Mouse (Mus musculus) cerebellum, postnatal 10 days (tissue): ENCODE data around the gene Gnai3.

Experiments used
- DNase-seq, 2 experiments: peaks; one replicate each; pipeline ENCODE4 v3.0.0; 2021; ENCODE audit warnings: mixed read lengths in 2 of 2

Gene Gnai3

DNA sequence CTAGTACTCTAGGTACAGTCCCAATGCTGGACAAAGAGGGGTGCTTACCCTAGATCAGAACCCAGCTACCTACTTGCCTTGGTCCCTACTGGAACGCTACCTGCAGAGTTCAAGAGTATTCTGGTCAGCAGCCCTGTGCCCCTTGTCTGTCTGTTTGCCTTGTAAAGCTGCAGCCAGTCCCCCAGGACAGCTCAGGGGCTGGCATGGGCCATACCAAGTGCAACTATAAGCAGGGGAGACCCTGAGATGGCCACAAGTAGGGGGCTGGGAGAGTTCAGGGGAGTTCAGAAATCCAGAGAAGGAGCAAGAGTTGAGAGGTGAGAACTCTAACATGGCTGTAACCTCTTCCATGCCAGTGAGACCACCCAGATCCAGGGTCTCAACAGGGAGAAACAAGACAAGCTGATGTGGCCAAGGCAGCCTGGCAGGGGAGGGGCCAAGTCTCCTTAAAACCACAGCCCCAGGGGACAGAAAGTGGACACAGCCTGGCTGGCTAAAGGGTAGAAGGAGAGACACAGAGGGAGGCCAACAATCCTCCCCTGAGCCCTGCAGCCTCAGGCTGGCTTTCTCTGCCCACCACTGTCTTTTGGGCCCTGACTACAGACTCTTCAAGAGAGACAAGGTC lies 63.6 kb downstream of the Gnai3 start:
- peak in 1 of 2 experiments; percentile 37 for DNase-seq

DNA sequence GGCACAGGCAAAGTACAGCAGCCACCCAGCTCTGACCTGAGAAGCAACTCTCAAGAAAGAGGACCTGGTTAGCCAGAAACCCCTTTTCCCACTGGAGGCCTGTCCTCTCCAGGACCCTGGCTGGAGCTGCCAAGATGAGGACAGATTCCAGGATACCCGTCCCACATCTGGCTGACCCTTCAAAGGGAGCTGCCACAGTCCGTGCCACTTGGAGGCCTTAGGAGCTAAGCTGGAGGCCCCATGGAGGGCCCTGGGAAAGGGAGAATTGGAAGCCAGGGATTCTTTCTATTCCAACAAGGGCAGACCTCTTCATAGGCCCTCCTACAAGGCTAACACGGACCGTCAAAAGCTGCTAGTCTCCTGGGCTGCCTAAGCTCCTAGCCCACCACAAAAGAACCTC lies 64.3 kb downstream of the Gnai3 start:
- no peak for DNase-seq

DNA sequence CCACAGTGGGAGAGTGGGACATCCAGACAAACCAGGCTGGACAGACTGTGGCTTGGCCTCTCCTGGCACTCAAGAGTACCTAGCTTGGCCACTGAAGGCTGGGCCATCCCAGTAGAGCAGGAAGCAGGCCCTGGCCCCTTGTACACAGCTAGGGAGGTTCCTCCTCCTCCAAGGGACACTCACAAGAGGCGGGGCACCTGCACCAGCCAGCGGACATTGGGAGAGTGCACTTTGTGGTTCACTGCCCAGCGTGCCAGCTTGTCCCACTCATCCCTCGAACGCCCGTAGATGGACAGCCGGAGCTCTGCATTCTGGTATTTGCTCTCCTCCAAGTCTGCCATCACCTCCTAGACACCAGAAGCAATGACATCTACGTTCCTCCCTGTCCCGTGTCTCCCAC lies 69.1 kb downstream of the Gnai3 start:
- DNase-seq, result no peak

DNA sequence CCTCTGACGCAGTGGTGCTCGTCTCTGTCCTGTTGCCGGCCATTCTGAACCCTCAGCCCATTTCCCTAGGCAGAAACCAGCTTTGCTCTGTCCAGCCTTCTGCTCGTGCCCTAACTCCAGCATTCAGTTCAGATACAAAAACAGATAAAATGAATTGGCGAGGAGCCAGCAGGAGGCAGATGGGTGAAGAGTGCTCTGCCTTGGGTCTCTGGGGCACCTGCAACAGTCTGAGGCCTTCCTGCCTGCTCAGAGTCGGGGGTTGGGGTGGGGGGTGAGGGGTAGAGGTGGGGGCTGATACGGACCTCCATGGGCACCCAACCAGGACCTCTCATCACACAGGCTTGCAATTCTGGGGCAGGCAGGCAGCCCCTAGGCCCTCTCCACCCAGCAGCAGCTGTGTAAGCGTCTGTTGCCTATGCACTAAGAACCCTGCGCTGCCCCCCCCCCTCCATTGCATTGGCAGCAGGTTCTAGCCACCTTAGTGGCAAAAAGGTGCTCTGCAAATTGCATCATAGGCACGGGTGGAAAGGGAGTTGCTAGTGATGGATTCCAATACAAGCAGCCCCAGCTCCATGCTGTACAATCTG lies 72.9 kb downstream of the Gnai3 start:
- peak; percentile 52 to 68 for DNase-seq

DNA sequence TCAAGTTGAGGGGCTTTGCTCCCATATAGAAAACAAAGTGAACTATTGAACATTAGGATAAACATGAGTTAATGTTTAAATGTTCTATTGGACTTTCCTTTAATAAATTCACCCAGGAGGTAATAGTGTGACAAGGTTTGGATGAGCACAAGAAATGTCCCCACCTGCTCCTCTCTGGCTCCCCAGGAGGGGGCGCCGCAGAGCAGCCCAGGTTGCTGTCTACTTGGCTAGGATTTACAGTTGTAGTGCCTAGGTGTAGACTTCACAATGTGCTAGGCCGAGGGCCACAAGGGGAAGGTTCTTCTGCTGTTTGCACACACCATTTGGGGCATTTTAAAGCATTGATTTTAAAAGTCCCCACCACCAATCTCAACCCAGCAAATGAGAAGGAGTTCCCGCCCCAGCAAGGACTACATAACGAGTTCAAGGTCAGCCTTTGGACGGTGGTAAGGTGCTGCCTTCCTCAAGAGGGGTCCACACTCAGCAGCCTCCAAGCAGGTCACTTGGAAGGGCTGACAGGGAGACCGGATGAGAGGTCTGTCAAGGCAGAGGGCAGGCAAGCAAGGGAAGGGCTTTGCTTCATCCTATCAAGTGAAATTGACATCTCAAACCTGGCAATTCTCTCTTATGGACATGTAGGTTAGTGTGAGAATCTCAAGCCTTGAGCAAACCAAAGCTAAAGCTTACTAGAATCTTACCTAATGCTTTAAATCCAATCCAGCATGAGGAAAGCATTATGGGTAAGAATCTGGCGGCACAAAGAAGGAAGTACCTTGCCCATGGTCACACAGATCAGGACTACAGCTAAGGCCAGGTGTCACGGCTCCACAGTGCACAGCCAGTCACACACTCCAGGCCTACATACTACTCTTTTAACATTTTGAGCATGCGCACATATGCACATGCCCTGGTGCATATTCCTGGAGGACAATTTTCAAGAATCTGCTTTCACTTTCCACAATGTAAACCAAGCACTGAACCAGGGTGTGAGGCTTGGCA lies 75.4 kb downstream of the Gnai3 start:
- peak; percentile 76 to 80 for DNase-seq

DNA sequence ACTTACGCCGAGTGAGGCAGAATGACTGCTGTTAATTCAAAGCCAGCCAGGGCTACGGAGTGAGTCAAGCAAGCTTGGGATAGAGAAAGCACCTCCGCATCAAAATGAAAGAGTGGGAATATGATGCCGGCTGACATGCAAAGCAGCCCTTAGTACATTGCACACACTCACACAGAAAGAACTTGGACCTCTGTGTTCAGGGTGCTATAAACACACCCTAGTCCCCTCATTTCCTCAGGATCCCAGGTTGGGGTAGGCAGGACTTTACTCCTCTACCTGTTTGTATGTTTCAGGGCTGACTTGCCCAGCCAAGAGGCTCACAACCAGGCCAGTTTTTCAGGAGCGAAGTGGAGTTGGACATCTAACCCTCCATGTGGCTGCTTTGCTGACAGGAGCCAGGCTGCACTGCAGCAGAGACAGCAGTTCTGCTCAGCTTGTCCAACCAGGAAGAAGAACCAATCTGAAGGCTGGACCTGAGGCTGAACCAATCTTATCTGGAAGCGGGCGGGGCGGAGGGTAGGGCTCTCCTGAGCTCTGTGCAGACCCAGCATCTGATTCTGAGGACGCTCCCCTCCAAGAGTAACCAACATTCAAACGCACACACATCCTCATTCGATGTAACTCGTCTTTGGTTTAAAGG lies 76.6 kb downstream of the Gnai3 start:
- DNase-seq, result no peak

DNA sequence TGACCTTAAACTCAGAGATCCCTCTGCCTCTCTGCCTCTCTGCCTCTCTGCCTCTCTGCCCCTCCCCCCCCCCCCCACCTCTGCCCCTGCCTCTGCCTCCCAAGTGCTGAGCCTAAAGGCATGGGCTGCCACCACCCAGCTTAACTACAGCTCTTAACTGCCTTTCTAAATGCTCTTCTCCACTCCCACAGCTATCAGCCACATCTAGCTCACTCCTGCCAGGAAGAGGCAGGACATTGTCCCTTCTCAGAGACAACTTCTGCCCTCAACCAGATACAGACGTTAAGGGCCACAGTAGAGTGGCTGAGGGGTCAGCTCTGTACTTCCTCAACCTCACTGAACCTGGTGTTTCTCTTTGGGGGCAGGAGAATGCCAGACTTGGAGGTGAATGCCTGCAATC lies 77.1 kb downstream of the Gnai3 start:
- no peak for DNase-seq

DNA sequence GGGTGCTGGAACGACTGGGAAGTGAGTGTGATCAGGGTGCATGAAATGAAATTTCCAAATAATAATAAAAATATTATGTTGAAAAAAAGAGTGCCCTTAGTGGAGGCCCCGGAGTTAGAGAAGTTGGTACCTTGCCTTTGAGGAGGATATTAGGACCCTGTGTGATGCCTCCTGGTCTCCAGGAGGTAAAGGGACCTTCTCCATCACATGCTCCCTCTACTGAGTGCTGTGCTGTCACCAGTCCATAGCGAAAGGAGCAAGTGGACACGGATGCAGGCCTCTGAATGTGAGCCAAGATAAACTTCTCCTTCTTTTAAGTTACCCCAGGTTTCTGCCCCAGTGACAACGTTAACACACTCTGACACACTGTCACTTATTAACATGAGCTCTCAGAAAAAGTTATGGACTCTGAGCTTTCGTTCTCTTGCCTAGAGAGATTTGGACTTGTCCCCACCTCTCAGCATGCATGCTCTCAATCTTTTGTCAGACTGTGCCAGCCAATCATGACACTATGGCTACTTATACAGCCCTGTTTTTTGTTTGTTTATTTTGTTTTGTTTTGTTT lies 78.5 kb downstream of the Gnai3 start:
- DNase-seq, result no peak

DNA sequence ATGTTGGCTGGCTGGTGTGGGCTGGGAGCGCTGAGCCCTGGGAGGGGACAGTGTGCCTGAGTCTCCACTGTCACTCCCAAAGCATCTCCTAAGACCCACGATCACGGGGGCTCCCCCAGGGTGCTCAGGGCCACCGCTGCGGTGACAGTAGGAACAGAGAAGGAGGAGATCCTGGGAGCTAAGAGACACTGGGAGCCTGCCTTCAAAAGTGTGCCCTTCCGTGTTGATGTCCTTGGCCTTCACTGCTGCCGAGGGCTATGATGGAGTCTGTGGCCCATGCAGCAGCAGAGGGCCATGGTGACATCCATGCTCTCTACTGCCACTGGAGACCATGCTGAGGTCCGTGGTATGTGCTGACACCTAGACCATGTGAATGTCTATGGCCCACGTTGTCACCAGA lies 80.4 kb downstream of the Gnai3 start:
- no peak for DNase-seq

DNA sequence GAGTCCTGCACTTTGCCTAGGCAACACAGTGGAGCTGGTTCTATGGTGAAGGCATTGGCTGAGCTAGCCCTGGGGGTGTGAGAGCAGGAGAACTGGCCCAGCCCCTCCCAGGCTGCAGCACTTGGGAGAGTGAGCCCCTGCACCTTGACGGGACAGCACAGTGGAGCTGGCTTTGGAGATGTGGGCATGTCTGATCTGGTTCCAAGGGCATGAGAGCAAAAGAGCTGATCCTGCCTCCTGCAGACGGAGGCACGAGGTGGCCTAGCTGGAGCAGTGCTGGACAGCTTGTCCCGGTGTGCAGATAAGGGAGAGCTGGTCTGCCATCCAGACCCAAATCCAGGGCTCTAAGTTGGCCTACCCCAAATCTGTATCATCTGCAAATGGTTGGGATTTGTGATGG lies 81.3 kb downstream of the Gnai3 start:
- DNase-seq, result no peak

DNA sequence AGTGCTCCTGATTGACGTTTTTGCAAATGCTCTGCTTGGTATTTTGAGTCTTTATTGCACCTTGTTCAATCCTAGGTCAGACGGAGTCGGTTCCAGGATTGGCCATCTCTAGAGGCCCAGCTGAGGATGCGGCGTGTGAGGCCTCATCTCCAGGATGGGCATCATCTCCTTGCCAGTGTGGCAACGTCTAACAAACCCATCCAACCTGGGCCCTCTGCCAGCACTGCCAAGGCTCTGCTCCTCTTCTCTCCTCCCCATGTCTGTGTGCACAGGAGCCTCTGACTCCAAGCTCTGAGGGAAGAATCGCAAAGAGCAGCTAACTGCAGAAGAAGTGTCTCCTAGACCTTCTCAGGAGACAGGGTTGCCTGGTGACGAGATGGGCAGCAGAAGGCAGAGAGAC lies 83.3 kb downstream of the Gnai3 start:
- DNase-seq, result peak in 1 of 2 experiments; percentile 46

DNA sequence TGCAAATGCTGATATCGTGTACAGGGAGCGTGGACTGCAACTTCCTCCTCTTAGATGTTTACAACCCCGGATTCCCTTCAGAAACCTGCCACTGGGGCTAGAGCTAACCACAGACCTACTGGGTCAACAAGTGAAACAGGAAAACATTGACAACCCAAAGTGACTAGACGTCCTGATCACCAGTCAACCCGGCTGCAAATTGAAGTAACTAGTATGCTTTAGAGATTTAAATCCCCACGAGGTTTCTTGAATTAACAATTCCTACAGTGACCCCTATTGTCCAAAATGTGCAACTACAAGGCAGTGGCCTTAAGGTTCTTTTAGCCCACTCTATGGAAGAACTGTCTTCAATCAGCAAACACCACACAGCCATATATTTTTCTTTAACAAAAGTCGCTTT lies 84.5 kb downstream of the Gnai3 start:
- peak; percentile 72 to 82 for DNase-seq
